Mouse (Mus musculus): ENCODE measurements around the gene Hoxd12. TPM values are rescaled to one million over a fixed set of nuclear protein-coding genes. Genes with fewer than 3 reads are reported as not detected.

Gene Hoxd12
- total RNA-seq, 2 experiments from 2014 or later: not detected

DNA sequence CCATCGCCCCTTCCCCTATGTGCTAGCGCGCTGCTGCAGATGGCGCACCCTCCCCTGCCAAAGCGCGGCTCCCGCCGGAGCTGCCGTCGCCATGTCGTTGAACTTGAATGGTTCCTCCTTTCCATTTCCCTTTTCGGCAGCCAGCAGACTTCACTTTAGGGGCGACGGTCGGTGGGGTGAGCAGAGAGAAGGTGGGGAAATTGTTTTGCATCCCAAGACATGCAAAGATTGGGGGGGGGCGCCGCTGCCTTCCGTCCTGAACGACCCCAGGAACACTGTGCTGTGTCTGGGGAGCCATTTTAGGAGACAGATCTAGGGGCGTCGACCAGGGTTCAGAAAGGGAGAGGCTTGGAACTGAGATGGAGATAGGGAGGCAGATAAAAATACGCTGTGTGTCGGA lies 5.2 kb downstream of the Hoxd12 start:
- no peak for ATAC-seq (replicated peaks; ENCODE audit: low FRiP score, poor library complexity, severe bottlenecking)

DNA sequence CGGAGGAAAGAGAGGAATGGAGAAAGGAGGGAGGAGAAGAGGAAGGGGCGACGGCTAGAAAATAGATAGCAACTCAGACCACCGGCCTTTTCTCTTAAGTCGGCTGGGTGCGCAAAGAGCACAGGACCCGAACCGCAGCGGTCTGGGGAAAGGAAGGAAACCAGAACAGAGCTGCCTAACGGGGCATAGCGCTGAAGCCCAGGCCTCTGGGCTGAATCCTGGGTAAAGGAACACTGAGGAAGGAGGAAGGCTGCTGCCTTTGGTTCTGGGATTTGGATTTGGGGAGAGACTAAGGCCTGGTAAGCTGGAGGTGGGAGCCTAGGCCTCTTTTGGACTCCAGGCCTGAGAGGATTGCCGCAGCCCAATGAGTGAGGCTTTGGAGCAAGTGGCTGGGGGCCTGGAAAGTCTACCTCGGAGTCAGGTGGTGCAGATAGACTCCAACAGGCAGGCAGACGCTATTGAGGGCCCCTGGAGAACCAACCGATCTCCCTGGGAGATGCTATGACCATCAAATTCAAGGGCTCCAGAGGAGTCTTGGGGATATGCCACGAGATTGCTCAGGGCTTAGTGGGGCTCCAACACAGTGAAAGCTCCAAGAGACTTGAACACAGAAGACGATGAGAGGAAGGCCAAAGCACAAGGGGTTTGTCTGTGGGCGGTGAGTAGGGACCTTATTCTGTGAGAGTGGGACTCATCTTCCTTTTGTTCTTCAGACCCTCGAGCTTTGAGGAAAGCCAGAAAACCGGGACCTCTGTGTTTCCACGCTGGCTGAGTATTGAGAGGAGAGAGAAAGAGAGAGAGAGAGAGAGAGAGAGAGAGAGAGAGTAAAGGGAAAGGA lies 6.0 kb downstream of the Hoxd12 start:
- ATAC-seq (replicated peaks; ENCODE audit: low FRiP score, poor library complexity, severe bottlenecking): no peak

- no peak for ATAC-seq (replicated peaks; ENCODE audit: low FRiP score, poor library complexity, severe bottlenecking)
These were observed 7.0 kb downstream of the Hoxd12 start for GRCm38 (mm10) chr2:74681594-74682531.

- no peak for ATAC-seq (replicated peaks; ENCODE audit: low FRiP score, poor library complexity, severe bottlenecking)
These were observed 8.0 kb downstream of the Hoxd12 start for GRCm38 (mm10) chr2:74682796-74683195.

DNA sequence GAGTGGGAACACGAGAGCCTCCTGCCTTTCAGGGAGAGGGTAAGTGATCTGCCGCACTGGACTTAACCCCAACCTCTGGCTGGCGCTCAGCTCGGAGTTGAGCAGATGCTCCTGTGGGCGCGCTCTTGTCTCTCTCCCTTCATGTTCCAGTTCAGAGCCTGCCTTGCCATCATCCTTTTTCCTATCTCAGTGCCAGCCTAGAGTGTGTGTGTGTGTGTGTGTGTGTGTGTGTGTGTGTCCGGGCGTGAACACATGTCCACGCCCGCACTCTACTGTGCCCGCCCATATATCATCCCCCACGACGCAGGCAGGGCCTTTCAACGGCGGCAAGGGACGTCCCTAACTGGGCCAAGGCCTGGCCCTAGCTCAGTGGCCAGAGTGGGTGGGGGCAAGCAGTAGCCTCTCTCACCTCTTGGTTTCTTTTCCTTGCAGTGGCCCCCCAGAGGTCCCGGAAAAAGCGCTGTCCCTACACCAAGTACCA lies 8.7 kb downstream of the Hoxd12 start:
- no peak for ATAC-seq (replicated peaks; ENCODE audit: low FRiP score, poor library complexity, severe bottlenecking)

DNA sequence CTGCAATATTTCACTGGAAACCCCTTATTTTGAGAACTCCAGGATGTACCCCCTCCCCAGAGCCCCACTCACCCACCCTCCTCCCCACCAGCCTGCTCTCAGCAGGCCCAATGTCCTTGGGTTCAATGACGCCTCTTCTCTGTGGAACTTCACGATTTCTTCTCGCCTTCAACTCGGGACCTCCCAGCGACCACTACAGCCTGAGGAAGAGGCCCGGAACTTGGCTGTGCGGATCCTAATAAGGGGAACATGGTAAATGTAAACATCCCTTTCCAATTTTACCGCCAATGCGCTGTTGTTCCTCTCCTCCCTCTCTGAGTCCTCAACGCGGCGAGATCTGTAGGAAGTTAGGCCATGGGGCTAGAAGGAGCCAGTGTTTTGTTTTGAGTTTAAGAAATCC lies 9.3 kb downstream of the Hoxd12 start:
- ATAC-seq (replicated peaks; ENCODE audit: low FRiP score, poor library complexity, severe bottlenecking): no peak

DNA sequence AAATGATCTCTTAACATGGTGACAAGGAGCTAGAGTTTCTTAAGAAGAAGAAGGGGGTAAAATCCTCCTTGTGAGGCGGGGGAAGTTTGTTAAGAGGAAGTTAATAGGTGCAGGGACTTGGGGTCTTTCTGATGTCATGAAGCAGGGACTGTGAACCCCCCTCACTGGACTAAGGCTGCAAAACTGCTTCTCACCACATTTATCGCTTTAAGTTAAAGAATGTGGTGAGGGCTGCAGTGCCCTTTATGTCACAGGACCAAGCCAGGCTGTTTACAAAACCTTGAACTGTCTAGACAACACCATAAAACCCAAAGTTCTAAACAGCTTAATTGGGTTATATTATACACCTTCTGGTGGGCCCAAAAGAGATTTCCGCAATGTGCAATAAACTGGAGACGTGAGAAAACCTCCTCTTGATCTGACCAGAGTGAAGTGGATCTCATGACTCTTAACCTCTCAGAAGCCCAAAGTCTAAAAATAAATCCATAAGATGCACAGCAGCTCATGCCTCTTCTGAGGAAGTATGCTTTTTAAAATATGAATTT lies 10.3 kb downstream of the Hoxd12 start:
- ATAC-seq (replicated peaks; ENCODE audit: low FRiP score, poor library complexity, severe bottlenecking): no peak

DNA sequence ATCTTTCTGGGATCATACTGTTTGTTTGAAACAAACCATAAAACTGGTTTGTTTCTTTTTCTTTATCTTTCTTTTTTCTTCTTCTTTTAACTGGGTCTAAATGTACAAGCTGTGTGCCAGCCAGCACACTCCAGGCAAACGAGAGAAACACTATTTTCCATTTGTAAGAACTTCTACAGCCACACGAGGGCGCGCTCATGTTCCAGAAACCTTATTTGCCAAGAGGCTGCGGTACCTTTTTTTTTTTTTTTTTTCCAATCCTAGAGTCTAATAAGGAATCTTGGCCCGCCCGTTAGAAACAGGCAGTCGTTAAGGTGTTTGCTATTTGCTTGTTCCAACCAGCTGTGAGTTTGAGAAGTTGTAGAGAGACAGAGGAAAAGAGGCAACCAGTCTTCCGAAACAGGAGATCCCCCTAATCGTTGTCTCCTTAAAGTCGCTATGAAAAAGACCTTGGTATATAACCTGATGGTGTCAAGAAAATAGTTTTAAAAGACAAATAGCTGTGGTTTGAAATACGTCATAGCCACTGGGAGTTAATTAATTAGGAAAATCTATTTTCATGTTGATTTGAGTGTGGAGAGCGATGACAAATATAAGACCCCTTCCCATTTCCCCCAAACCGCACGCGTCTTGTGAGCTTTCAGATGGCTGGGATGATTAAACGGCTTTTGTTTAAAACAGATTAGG lies 11.6 kb downstream of the Hoxd12 start:
- no peak for ATAC-seq (replicated peaks; ENCODE audit: low FRiP score, poor library complexity, severe bottlenecking)

DNA sequence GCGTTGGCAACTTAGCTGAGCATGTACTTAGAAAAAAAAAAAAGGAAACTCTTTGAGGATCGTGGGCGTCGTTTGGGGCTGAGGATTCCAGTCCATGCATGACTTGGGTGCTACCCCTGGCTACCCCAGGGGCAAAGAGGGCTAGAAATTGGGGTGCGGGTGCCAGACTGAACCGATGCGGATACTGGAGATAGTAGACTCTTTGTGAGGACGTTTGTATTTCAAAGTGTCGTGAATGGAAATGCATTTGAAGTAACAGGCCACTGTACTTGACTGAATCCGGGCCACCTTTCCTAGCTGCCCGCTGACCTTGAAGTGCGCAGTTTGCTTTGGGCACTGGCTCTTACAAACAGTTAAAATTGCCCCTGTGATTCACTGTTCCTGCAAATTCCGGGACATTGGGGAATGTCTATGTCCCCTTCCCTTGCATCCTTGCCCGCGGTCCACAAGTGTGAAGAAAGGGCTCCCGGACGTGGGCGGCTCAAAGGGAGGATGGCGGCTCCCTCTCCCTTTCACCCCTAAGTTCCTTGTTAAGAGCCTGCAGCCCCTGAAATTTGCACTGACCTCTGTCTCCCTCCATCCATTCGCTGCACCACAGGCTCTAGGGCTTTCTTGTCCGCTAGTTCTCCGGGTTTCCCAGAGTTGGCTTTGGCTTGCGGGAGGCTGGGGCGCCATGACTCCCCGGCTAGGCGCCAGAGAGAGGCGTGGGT lies 12.3 kb downstream of the Hoxd12 start:
- ATAC-seq (replicated peaks; ENCODE audit: low FRiP score, poor library complexity, severe bottlenecking): no peak

DNA sequence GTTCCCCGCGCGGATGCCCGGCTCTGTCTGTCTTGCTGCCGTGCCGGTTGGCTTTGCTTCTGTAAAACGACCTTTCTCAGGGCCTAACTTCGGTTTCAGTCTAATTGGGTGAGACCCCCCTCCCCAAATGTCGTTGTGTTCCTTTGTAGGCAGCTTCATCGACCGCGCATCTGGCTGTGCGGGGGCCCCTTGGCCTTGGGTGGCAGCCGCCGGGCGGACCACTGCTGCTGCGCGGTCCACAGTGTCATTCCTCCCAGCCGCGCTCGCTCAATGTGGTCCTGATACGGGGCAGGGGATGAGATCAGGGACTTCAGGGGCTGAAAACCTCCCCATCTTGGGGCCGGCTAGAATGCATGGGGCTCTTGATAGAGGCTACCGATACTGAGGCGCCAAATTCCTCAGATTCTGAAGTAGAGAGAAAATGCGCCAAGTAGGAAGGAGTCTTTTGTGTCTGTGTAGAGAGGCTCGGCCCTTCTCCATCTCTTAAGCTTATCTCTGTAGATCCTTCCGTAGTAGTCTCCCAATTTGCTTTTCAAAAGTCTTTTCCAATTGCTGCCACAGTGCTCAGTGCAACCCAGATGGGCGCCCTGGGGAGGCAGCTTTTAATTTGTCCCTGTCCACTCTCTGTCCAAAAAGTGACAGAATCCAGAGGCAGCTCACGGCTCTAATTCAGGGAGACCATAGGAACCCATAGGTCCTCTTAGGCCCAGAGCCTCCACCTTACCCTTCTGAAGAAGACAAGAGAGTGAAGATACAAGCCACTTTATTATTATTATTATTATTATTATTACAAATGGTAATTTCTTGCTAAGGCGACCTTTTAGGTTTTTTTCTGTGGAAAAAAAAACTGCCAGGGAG lies 13.1 kb downstream of the Hoxd12 start:
- ATAC-seq (replicated peaks; ENCODE audit: low FRiP score, poor library complexity, severe bottlenecking): no peak

DNA sequence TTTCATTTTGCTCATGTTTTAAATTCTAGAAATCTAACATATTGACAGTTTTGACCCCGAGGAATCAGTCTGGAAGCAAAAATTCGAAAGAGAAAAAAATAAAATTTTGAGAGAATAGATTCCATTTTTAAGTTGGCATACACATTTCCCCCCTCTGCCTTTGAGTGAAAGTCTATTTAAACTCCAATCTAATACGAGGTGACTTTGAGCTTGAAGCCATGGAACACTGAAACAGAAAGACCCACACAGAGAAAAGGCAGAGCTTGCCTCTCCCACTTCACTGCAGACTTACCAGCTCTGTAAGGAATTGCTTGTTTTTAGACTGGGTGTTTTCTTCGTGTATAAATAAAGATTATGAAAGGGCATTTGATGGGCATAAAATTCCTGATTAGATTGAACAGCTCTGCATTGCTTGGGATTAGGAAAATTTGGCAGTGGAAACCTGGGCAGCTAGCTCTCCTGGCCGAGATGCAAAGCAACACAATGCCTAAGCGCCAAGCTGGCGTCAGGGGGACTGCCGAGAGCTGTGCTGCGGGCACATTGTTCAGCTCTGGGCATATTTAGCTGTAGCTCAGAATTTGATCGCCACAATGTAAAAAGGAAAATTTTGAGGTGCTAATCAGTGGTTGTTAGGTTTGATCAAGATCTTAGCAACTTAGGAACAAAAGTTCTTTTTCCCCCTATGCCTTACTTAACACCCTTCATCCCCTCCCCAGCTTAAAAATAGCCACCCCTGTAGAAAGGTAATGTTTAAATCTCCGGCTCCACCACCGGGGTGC lies 14.2 kb downstream of the Hoxd12 start:
- ATAC-seq (replicated peaks; ENCODE audit: low FRiP score, poor library complexity, severe bottlenecking): no peak

GRCm38 (mm10) chr2:74689574-74690337 lies 14.9 kb downstream of the Hoxd12 start:
- ATAC-seq (replicated peaks; ENCODE audit: low FRiP score, poor library complexity, severe bottlenecking): no peak

GRCm38 (mm10) chr2:74690338-74690716 lies 15.5 kb downstream of the Hoxd12 start:
- ATAC-seq (replicated peaks; ENCODE audit: low FRiP score, poor library complexity, severe bottlenecking): no peak

DNA sequence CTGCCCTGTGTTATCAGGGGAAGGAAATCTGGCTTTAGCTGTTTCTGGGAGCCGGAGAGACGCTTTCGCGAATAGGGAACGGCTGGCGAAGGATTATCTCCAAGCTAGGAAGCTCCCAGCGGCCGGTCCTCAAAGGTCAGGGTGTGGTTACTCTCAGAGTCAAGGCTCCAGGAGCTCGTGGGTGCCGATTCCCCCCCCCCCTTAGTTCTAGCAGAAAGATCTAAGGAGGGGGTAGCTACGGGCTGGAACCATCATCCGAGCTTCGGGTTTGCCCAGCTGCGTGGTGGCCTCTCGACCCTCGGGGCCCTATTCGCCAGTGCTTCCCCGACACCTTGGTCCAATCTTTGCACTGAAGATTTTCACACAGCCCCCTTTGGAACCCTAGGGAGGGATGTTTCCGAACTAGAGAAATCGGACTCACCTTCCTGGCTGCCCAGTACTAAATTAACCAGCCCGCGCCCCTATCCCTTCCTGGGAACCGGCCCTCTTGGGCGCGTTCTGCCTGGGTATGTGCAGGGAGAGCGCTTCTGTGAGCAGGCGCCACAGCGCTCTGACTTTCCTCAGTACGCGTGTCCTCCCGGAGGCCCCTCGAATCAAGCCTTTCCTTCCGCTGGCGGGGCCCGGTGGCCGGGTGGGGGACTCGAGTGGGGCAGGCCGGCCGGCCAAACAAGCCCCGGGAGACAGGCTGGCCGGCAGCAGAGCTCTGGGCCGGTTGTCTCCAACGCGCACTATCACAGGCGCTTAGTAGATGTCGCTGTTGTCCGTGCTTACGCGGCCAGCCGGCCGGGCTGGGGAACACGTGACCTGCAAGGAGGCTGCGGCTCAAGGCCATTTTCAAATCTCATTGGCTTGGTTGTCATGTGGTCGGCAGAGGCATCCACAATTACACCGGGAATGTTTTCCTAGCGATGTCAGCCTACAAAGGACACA lies 16.5 kb downstream of the Hoxd12 start, which contains the start of gene Hoxd10:
TSS of gene Hoxd10 (plus strand) at position 903 of the 930 bp plus-strand sequence.
- ATAC-seq (replicated peaks; ENCODE audit: low FRiP score, poor library complexity, severe bottlenecking): no peak

- ATAC-seq (replicated peaks; ENCODE audit: low FRiP score, poor library complexity, severe bottlenecking): no peak
These were observed 17.4 kb downstream of the Hoxd12 start for GRCm38 (mm10) chr2:74691995-74692807.

Measured in erythroid progenitor cell, adult 5-6 weeks (primary cell).